Mouse (Mus musculus): Measurements from ENCODE around the gene Cald1. TPM values are rescaled to one million over a fixed set of nuclear protein-coding genes. Genes with fewer than 3 reads are reported as not detected.

Gene Cald1
- total RNA-seq, 2 experiments from 2014 or later, result 23.9 to 39.9 TPM

DNA sequence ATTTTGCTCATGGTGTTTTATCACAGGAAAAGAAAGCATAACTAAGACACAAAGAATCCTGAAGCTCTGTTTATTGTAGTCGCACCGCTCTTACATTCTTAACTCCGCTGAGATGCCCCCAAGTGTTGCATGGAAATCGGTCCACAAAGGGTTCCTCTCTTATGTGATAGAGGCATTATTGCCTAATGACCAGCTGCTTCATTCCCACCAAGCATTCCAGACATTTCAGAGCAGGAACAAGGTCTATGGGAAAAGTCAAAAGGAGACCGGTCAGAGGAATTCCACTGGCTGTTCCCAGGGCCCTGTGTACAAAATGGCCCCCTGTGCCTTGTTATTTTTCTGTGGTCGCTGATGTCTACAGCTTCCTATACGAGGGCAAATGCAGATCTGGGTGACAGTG, 53.0 kb downstream of the Cald1 start:
- intact Hi-C loops (cut with DNase I), result no loop called here
- Histone ChIP-seq H3K4me3 (no peak overlapping the region), H3K27ac (peak overlapping the region; percentile 69)
- no peak for TF ChIP-seq CTCF (IDR thresholded peaks at IDR 0.05)
- no peak for DNase-seq

DNA sequence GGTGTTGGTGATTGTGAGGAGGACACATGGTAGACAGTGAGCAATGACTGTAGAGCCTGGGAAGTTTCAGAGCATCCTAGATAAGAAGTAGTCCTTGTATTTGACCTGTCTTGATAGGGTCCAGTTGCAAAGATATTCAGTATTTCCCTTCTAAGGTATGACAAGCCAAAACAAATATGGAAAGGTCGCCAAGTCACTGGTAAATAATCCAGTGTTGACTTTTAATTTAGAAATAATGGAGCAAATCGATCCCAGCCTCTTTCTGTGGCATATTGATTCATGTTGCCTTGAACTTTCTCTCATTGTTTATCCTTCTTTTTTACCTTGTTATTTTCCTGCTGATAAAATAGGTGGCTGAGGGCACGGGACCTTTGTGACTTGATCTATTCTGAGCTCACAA, 57.4 kb downstream of the Cald1 start:
- DNase-seq, result no peak
- no peak for TF ChIP-seq CTCF (IDR thresholded peaks at IDR 0.05)
- intact Hi-C loops (cut with DNase I), result no loop called here
- 0 out of 2 replicates have a peak overlapping the region, but pooled peaks have one; percentile 20 for H3K27ac ChIP-seq
- H3K4me3 ChIP-seq, result no peak overlapping the region

DNA sequence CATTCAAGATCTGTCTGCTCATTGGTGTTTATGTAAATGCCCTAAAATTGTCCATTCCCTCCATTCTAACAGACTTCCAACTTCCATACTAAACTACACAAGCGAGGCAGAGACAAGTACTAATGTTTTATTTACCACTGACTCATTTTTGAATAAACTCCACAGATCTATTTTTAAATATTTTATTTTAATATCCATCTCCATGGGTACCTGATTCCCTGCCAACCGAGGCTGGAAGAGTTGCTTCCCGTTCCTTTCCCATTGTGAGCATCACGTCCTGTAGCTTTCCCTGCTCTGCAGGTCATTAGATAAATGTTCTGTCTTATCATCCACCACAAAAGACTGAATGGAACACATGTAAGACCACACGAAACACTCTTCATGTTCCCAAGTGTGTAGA, 60.5 kb downstream of the Cald1 start:
- Histone ChIP-seq H3K4me3 (no peak overlapping the region), H3K27ac (peak overlapping the region; percentile 58)
- intact Hi-C loops (cut with DNase I), result no loop called here
- no peak for DNase-seq
- TF ChIP-seq CTCF (IDR thresholded peaks at IDR 0.05), result no peak

DNA sequence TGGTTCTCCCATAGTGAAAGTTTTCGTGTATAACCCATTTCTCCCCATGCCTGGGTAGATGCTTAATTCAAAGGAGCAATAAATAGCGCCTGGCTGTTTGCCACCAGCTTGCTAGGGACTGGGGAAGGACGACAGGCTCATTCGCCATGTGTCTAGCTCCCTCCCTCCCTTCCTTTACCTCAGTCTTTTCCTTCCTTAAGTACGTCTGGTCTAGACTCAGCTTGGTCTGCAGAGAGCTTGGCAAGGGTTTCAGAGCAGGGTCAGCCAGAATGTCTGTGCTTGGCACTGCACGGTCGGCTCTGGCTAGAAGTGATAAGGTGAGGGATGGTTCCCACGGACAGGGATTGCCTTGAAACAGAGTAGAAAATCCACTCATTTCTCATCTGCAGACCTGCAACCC, 62.4 kb downstream of the Cald1 start:
- H3K27ac ChIP-seq, result peak overlapping the region; percentile 62
- TF ChIP-seq CTCF (IDR thresholded peaks at IDR 0.05), result no peak
- H3K4me3 ChIP-seq, result no peak overlapping the region
- peak; percentile 57 for DNase-seq
- intact Hi-C loops (cut with DNase I), result no loop called here

DNA sequence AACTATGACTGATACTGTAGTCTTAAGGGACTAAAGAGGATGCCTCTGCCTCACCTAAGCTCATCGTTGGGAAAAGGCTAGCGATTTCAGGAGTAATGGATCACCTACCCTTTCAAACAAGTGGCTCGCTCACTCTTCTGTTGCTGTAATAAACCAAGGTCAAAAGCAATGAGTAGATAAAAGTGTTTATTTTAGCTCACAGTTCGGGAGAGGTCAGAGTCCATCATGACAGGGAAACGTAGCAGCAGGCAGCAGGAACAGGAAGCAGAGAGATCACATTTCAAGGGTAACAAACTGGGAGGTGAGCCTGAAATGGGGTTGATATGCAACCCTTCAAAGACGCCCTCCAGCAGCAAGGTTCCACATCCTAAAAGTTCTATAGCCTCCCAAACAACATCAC, 64.3 kb downstream of the Cald1 start:
- DNase-seq, result no peak
- Histone ChIP-seq H3K4me3 (no peak overlapping the region), H3K27ac (no peak overlapping the region)
- intact Hi-C loops (cut with DNase I), result no loop called here
- no peak for TF ChIP-seq CTCF (IDR thresholded peaks at IDR 0.05)

DNA sequence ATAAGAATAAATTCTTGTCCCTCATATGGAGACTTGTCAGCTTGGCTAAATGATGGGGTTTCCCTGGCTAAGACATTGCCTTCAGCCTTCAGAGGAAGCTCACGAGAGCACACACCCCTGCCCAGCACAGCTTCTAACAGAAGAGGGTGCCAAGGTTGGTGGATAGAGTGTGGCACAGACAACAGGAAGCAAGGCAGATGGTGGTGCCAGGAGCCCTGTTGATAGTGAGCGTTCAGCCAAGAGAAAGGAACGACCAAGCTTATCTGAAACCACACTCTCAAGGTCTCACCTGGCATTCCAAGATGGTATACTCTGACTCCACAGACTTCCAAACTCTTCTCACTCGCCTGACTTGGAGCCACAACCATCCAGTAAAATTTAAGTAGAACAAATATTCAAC, 66.0 kb downstream of the Cald1 start:
- no peak for DNase-seq
- H3K4me3 ChIP-seq, result no peak overlapping the region
- intact Hi-C loops (cut with DNase I), result no loop called here
- TF ChIP-seq CTCF (IDR thresholded peaks at IDR 0.05), result no peak
- H3K27ac ChIP-seq, result peak overlapping the region; percentile 17; the same call in 1 of the 2 replicates

DNA sequence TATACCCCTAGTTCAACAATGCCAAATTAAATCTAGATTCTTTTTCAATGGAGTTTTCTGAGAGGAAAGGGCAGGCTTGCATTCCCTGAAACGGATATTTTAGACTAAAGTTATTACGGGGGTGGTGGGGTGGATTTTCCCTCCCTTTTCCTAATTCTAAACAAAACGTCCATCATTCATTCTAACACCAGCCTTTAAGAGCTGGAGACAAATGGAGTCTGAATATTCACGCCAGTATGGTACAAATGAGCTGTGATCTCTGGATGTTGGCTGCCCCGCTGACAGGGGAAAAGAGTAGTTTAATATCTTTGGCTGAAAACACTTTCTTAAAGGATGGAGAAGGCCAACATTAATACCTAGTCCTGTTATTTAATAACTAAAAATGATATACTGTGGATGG, 66.4 kb downstream of the Cald1 start:
- DNase-seq, result no peak
- Histone ChIP-seq H3K27ac (no peak overlapping the region), H3K4me3 (no peak overlapping the region)
- intact Hi-C loops (cut with DNase I), result no loop called here
- no peak for TF ChIP-seq CTCF (IDR thresholded peaks at IDR 0.05)

DNA sequence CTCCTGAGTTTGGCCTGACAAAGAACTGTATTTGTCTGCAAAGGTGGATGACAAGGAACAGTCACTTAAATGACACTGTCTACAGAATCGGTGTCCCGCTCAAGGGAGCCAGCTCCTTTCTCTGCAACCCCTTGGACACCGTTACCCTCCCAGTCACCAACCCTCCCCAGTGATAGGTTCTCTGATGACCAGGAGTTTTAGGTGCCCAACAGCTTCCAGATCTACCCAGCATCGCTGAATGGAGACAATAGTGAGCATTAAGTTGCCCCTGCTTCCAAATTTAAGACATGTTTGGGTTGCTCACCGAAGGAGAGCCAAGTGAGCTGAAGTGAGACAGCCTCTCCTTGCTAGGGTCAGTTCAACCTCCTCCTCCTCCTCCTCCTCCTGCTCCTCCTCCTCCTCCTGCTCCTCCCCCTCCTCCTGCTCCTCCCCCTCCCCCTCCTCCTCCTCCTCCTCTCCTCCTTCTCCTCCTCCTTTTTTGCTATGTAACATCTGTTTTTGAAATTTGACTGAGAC, 70.5 kb downstream of the Cald1 start:
- no peak for DNase-seq
- intact Hi-C loops (cut with DNase I), result no loop called here
- TF ChIP-seq CTCF (IDR thresholded peaks at IDR 0.05), result no peak
- H3K27ac ChIP-seq, result peak overlapping the region; percentile 51; the same call in 1 of the 2 replicates
- H3K4me3 ChIP-seq, result no peak overlapping the region

DNA sequence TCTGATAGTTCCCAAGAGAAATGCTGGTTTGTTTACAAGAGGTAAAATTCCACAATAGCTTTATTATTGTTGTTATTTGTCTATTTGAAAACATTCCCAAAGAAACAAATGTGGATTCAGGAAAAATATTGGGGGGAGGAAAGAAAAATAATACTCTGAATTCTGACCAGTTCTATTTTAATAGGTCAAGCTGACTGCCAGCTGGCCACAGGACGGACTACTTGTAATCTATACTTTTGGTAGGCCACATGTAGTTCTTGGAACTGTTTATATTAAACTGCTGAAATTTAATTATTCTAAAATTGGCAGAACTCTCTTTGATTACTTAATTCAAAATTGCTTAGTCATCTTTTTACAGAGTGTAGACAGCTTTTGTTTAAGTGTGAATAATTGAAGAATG, 73.1 kb downstream of the Cald1 start:
- peak; percentile 51 for DNase-seq
- TF ChIP-seq CTCF (IDR thresholded peaks at IDR 0.05), result no peak
- intact Hi-C loops (cut with DNase I), result loop anchor here (5.0 kb wide), 1 partner anchor 81 kb away; no protein-coding TSS in a partner anchor
- Histone ChIP-seq H3K27ac (peak overlapping the region; percentile 65), H3K4me3 (no peak overlapping the region)

DNA sequence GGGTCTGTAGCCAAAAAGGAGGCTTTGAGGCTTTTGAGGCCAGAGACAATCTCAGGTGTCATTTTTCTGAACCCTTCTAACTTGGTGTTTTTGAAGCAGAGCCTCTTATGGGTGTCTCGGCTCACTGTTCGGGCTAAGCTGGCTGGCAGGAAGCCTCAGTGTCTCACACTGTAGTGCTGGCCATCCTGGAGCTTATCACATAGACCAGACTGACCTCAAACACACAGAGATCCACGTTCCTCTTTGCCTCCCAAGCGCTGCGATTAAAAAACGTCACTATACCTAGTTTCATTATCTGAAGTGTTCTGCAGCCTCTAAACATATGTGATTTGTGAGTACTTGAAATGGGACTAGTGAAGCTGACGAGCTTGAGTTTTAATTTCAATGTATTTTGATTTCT, 76.1 kb downstream of the Cald1 start:
- Histone ChIP-seq H3K4me3 (no peak overlapping the region), H3K27ac (no peak overlapping the region)
- no peak for TF ChIP-seq CTCF (IDR thresholded peaks at IDR 0.05)
- intact Hi-C loops (cut with DNase I), result loop anchor here (5.0 kb wide), 1 partner anchor 78 kb away; no protein-coding TSS in a partner anchor
- no peak for DNase-seq

DNA sequence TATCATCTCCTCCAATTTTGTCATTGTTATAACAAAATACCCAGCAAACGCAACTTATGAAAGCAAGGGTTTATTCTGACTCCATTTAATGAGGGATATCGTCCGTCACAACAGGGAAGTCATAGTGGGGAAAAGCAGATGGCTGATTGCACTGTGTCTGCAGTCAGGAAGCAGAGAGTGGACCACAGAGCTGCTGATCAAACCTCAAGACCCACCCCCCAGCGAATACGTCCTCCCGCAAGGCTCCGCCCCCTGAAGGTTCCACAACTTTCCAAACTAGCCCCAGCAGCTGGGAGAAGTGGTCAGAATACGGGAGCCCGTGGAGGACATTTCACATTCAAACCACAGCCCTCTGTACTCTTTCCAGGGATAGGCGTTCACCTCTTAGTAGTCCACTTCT, 76.6 kb downstream of the Cald1 start:
- DNase-seq, result no peak
- Histone ChIP-seq H3K27ac (no peak overlapping the region), H3K4me3 (no peak overlapping the region)
- intact Hi-C loops (cut with DNase I), result loop anchor here (5.0 kb wide), 1 partner anchor 77 kb away; no protein-coding TSS in a partner anchor
- no peak for TF ChIP-seq CTCF (IDR thresholded peaks at IDR 0.05)

DNA sequence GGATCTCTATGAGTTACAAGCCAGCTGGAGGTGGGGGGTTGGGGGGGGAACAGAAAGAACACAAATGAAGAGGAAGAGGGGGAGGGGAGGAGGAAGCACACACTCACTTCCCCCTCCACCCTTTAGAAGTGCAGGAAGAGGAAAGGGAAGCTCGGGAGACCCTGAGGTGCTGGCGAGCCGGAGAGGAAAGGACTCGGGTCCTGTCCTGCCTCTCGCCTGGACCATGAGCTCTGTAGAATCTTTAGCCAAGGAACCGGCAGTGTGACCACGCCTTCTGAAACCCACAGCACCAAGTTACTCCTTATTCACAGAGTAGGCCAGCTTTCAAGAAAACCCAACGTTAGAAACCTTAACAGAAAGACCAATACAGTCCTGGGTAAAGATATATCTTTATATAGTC, 83.8 kb downstream of the Cald1 start:
- intact Hi-C loops (cut with DNase I), result no loop called here
- H3K27ac ChIP-seq, result peak overlapping the region; percentile 49
- DNase-seq, result no peak

DNA sequence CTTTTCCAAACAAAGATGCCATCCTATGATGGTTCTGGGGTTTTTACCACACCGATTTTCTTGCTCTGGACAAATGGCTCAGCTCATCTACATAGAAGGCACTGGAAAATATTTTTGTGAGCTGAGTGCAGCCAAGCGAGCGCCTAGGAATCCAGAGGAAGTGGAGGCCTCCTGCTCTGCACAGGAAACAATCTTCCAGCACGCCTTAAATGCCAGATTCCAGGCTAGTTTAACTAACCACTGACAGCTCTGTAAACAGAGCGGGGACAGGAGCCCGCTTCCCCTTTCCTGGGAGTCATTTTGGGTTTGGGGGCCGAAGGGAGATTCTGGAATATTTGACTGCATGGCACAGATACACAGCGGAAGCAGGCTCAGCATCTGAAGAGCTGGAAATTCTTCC, 86.6 kb downstream of the Cald1 start:
- intact Hi-C loops (cut with DNase I), result loop anchor here (5.0 kb wide), 2 partner anchors 67 to 73 kb away; no protein-coding TSS in a partner anchor
- Histone ChIP-seq H3K4me3 (peak overlapping the region; percentile 46), H3K27ac (peak overlapping the region; percentile 76)
- DNase-seq, result peak; percentile 37
- TF ChIP-seq CTCF (IDR thresholded peaks at IDR 0.05), result no peak

More for the DNA sequence above, 83.8 kb downstream of the Cald1 start:
- 0 out of 2 replicates have a peak overlapping the region, but pooled peaks have one; percentile 5 for H3K4me3 ChIP-seq
- TF ChIP-seq CTCF (IDR thresholded peaks at IDR 0.05), result no peak

DNA sequence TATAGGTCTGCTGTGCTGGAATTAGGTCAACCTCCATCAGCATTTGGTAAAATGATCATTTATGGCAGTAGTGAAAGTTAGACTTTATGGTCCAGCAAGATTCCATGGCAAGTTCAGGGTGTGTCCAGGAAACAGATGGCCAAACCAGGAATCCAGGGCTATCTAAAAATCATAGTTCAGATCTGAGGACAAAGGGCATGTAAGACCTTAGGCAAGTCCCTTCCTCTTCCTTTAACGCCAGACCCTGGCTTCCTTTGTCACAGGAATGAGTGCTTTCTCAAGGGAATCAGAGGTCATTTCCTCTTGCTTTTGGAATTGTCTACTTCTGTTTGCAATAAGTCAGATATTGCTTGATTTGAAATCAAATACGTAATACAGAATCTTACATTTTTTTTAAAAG, 90.7 kb downstream of the Cald1 start:
- H3K4me3 ChIP-seq, result no peak overlapping the region
- TF ChIP-seq CTCF (IDR thresholded peaks at IDR 0.05), result no peak
- DNase-seq, result no peak
- peak overlapping the region; percentile 21 for H3K27ac ChIP-seq
- intact Hi-C loops (cut with DNase I), result loop anchor here (5.0 kb wide), 2 partner anchors 63 to 77 kb away; no protein-coding TSS in a partner anchor
